Comparison of ENCODE assay signal across 9 mouse cellular contexts in genomic region chr4:45617126-45617525, GRCm38 (mm10).
"Had no signal": no experiment of that assay in that cellular context is flagged by ENCODE, and none has a peak within 500 bp of the region (broad histone marks: within the 10 kb centered on the region; RNA-seq: fewer than 3 reads in every experiment).

No protein-coding gene starts in this region.

- H3K4me3 ChIP-seq: kidney, embryonic 15.5 days; liver, embryonic 13.5 days; lung, embryonic 15.5 days; neural tube, embryonic 12.5 days had no signal

- H3K36me3 ChIP-seq: kidney, embryonic 15.5 days; liver, embryonic 13.5 days; lung, embryonic 15.5 days; neural tube, embryonic 12.5 days had no signal

- H3K4me1 ChIP-seq: kidney, embryonic 15.5 days; liver, embryonic 13.5 days; lung, embryonic 15.5 days; neural tube, embryonic 12.5 days had no signal

- H3K9me3 ChIP-seq: kidney, embryonic 15.5 days; liver, embryonic 13.5 days; lung, embryonic 15.5 days; neural tube, embryonic 12.5 days had no signal

- DNase-seq: kidney, postnatal 14 days; liver; liver, embryonic 13.5 days; liver, postnatal 0 days; thymus, postnatal 4 days had no signal

- H3K9ac ChIP-seq: kidney, embryonic 15.5 days; liver, embryonic 13.5 days; liver, postnatal 0 days; lung, embryonic 15.5 days; neural tube, embryonic 12.5 days had no signal

- H3K27me3 ChIP-seq: kidney, embryonic 15.5 days; lung, embryonic 15.5 days; neural tube, embryonic 12.5 days had no signal

- H3K27ac ChIP-seq: kidney, embryonic 15.5 days; liver, embryonic 13.5 days; lung, embryonic 15.5 days; neural tube, embryonic 12.5 days; stomach, postnatal 0 days had no signal

- H3K4me2 ChIP-seq: kidney, embryonic 15.5 days; liver, embryonic 13.5 days; lung, embryonic 15.5 days; neural tube, embryonic 12.5 days had no signal

- ATAC-seq: liver, postnatal 0 days had no signal
